Mouse (Mus musculus): ENCODE results near the gene Epha4.

GRCm38 (mm10) chr1:77532576-77533183, 17.8 kb upstream of the Epha4 start:
- TF ChIP-seq CTCF (IDR thresholded peaks at IDR 0.05; ENCODE audit: borderline replicate concordance, control insufficient read depth, extremely low read depth, insufficient read depth, low read length, poor library complexity) (no peak), POLR2A (IDR thresholded peaks at IDR 0.05; ENCODE audit: control insufficient read depth, extremely low read depth, insufficient read depth, low read length, poor library complexity) (no peak)
